21 mouse cellular contexts compared by ENCODE assay signal in the genomic region with DNA sequence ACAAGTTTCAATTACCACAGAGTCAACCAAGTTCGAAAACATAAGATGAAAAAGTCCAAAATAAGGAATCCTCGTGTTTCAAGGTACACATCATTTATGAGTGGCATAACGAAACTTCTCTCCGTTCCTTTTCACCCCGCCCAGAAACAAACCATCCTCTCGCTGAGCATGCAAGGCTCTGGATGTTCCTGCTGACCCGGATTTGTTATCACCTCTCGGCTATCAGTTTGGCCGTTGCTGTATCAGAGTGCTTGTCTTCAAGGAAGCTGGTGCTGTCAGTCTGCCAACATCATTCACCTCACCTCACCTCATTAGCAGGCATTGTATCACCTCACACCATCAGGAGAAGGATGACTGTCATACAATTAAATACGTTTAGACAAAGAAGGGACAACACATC.
"Had no signal": no experiment of that assay in that cellular context is flagged by ENCODE, and none has a peak within 500 bp of the region (broad histone marks: within the 10 kb centered on the region; RNA-seq: fewer than 3 reads in every experiment).

No protein-coding gene starts in this region.

- H3K27ac ChIP-seq: liver, embryonic 14.5 days; midbrain, embryonic 10.5 days; midbrain, embryonic 12.5 days; neural tube, embryonic 13.5 days; neural tube, embryonic 15.5 days had no signal

- H3K27me3 ChIP-seq: megakaryocyte, embryonic 14.5 days; midbrain, embryonic 12.5 days; neural tube, embryonic 13.5 days; neural tube, embryonic 15.5 days had no signal

- H3K4me1 ChIP-seq: megakaryocyte, embryonic 14.5 days; midbrain, embryonic 10.5 days; midbrain, embryonic 12.5 days; neural tube, embryonic 13.5 days; neural tube, embryonic 15.5 days had no signal

- H3K9me3 ChIP-seq: midbrain, embryonic 10.5 days; midbrain, embryonic 12.5 days; neural tube, embryonic 13.5 days had no signal

- H3K4me3 ChIP-seq: megakaryocyte, embryonic 14.5 days; midbrain, embryonic 10.5 days; midbrain, embryonic 12.5 days; myocyte; neural tube, embryonic 13.5 days; neural tube, embryonic 15.5 days had no signal

- ATAC-seq: midbrain, embryonic 16.5 days had no signal

- H3K9ac ChIP-seq: liver, embryonic 14.5 days; lung, embryonic 14.5 days; midbrain, embryonic 12.5 days; neural tube, embryonic 13.5 days; neural tube, embryonic 15.5 days had no signal

- DNase-seq: lung, adult 18-20 months; lung, embryonic 14.5 days; lung, postnatal 10 days; lung, postnatal 4 days; midbrain, embryonic 14.5 days; retina, postnatal 1 day; right cerebral cortex, adult 18-20 months; right cerebral cortex, postnatal 25 days; right cerebral cortex, postnatal 4 days; spleen, adult 18-20 months; thymus, adult 2 months; thymus, postnatal 25 days; thymus, postnatal 4 days had no signal

- H3K36me3 ChIP-seq: midbrain, embryonic 10.5 days; midbrain, embryonic 12.5 days; neural tube, embryonic 13.5 days; neural tube, embryonic 15.5 days had no signal
